Mouse (Mus musculus): Measurements from ENCODE around the gene Cpm. TPM values are rescaled to one million over a fixed set of nuclear protein-coding genes. Genes with fewer than 3 reads are reported as not detected.
"Not testable (repeated sequence)": the region's sequence is repeated elsewhere in the genome, so short reads cannot be mapped to it uniquely, and the experiment has no call there.

Gene Cpm
- total and polyA plus RNA-seq, 3 experiments: 0.27 TPM; not detected in 2

- peaks cover 3% of the 10 kb centered on the region; the same call in 1 of the 2 replicates for H3K27me3 ChIP-seq (ENCODE audit: insufficient read depth, low read length)
- no peak for ATAC-seq (ENCODE audit: extremely low read depth, insufficient number of reproducible peaks, low FRiP score, poor library complexity, severe bottlenecking)
- no peaks in the 10 kb centered on the region for H3K4me1 ChIP-seq (ENCODE audit: insufficient read depth, low read depth, low read length)
- DNase-seq (ENCODE audit: low spot score): no peak
- TF ChIP-seq CTCF (IDR thresholded peaks at IDR 0.05; ENCODE audit: low read depth, low read length): no peak
- TF ChIP-seq POLR2AphosphoS5 (IDR thresholded peaks at IDR 0.05; ENCODE audit: insufficient replicate concordance, low read depth, low read length): no peak
- no peak for TF ChIP-seq GATA1 (IDR thresholded peaks at IDR 0.05; ENCODE audit: borderline replicate concordance, low read length)
- no peak for TF ChIP-seq TAL1 (conservative IDR thresholded peaks at IDR 0.05; ENCODE audit: low read depth, low read length)
- no peak for TF ChIP-seq GATA2 (IDR thresholded peaks at IDR 0.05; ENCODE audit: borderline replicate concordance, low read depth, low read length)
- no peaks in the 10 kb centered on the region for H3K9me3 ChIP-seq (replicated peaks)
- H3K36me3 ChIP-seq (replicated peaks): no peaks in the 10 kb centered on the region
- no peak overlapping the region for H3K4me3 ChIP-seq (ENCODE audit: low read depth, low read length)
Observed at GRCm38 (mm10) chr10:117593857-117594256, 35.4 kb upstream of the Cpm start.

- ATAC-seq (ENCODE audit: extremely low read depth, insufficient number of reproducible peaks, low FRiP score, poor library complexity, severe bottlenecking) (no peak), DNase-seq (ENCODE audit: low spot score) (no peak)
- TF ChIP-seq GATA1 (IDR thresholded peaks at IDR 0.05; ENCODE audit: borderline replicate concordance, low read length) (no peak), TAL1 (conservative IDR thresholded peaks at IDR 0.05; ENCODE audit: low read depth, low read length) (no peak), POLR2AphosphoS5 (IDR thresholded peaks at IDR 0.05; ENCODE audit: insufficient replicate concordance, low read depth, low read length) (no peak), GATA2 (IDR thresholded peaks at IDR 0.05; ENCODE audit: borderline replicate concordance, low read depth, low read length) (no peak), CTCF (IDR thresholded peaks at IDR 0.05; ENCODE audit: low read depth, low read length) (no peak)
- Histone ChIP-seq H3K4me1 (ENCODE audit: insufficient read depth, low read depth, low read length) (no peaks in the 10 kb centered on the region), H3K4me3 (ENCODE audit: low read depth, low read length) (no peak overlapping the region), H3K36me3 (replicated peaks) (no peaks in the 10 kb centered on the region), H3K9me3 (replicated peaks) (no peaks in the 10 kb centered on the region), H3K27me3 (ENCODE audit: insufficient read depth, low read length) (peaks cover 3% of the 10 kb centered on the region; the same call in 1 of the 2 replicates)
Observed at GRCm38 (mm10) chr10:117594291-117594850, 34.9 kb upstream of the Cpm start.

GRCm38 (mm10) chr10:117594913-117595312, 34.4 kb upstream of the Cpm start:
- Histone ChIP-seq H3K9me3 (replicated peaks) (no peaks in the 10 kb centered on the region), H3K4me3 (ENCODE audit: low read depth, low read length) (no peak overlapping the region), H3K27me3 (ENCODE audit: insufficient read depth, low read length) (peaks cover 3% of the 10 kb centered on the region; the same call in 1 of the 2 replicates), H3K4me1 (ENCODE audit: insufficient read depth, low read depth, low read length) (no peaks in the 10 kb centered on the region), H3K36me3 (replicated peaks) (no peaks in the 10 kb centered on the region)
- ATAC-seq (ENCODE audit: extremely low read depth, insufficient number of reproducible peaks, low FRiP score, poor library complexity, severe bottlenecking): no peak
- TF ChIP-seq TAL1 (conservative IDR thresholded peaks at IDR 0.05; ENCODE audit: low read depth, low read length) (no peak), POLR2AphosphoS5 (IDR thresholded peaks at IDR 0.05; ENCODE audit: insufficient replicate concordance, low read depth, low read length) (no peak), CTCF (IDR thresholded peaks at IDR 0.05; ENCODE audit: low read depth, low read length) (no peak), GATA1 (IDR thresholded peaks at IDR 0.05; ENCODE audit: borderline replicate concordance, low read length) (no peak), GATA2 (IDR thresholded peaks at IDR 0.05; ENCODE audit: borderline replicate concordance, low read depth, low read length) (no peak)
- no peak for DNase-seq (ENCODE audit: low spot score)

- TF ChIP-seq GATA1 (IDR thresholded peaks at IDR 0.05; ENCODE audit: borderline replicate concordance, low read length): no peak
- no peak for TF ChIP-seq POLR2AphosphoS5 (IDR thresholded peaks at IDR 0.05; ENCODE audit: insufficient replicate concordance, low read depth, low read length)
- no peak for TF ChIP-seq CTCF (IDR thresholded peaks at IDR 0.05; ENCODE audit: low read depth, low read length)
- TF ChIP-seq GATA2 (IDR thresholded peaks at IDR 0.05; ENCODE audit: borderline replicate concordance, low read depth, low read length): no peak
- TF ChIP-seq TAL1 (conservative IDR thresholded peaks at IDR 0.05; ENCODE audit: low read depth, low read length): no peak
- Histone ChIP-seq H3K4me1 (ENCODE audit: insufficient read depth, low read depth, low read length) (no peaks in the 10 kb centered on the region), H3K9me3 (replicated peaks) (no peaks in the 10 kb centered on the region), H3K36me3 (replicated peaks) (no peaks in the 10 kb centered on the region), H3K4me3 (ENCODE audit: low read depth, low read length) (no peak overlapping the region), H3K27me3 (ENCODE audit: insufficient read depth, low read length) (peaks cover 3% of the 10 kb centered on the region; the same call in 1 of the 2 replicates)
- DNase-seq (ENCODE audit: low spot score) (no peak), ATAC-seq (ENCODE audit: extremely low read depth, insufficient number of reproducible peaks, low FRiP score, poor library complexity, severe bottlenecking) (no peak)
Observed at GRCm38 (mm10) chr10:117595442-117596164, 33.7 kb upstream of the Cpm start.

GRCm38 (mm10) chr10:117596165-117596735, 33.0 kb upstream of the Cpm start:
- no peak for DNase-seq (ENCODE audit: low spot score)
- Histone ChIP-seq H3K4me1 (ENCODE audit: insufficient read depth, low read depth, low read length) (no peaks in the 10 kb centered on the region), H3K9me3 (replicated peaks) (no peaks in the 10 kb centered on the region), H3K4me3 (ENCODE audit: low read depth, low read length) (no peak overlapping the region), H3K27me3 (ENCODE audit: insufficient read depth, low read length) (peaks cover 3% of the 10 kb centered on the region; the same call in 1 of the 2 replicates), H3K36me3 (replicated peaks) (no peaks in the 10 kb centered on the region)
- no peak for ATAC-seq (ENCODE audit: extremely low read depth, insufficient number of reproducible peaks, low FRiP score, poor library complexity, severe bottlenecking)
- TF ChIP-seq TAL1 (conservative IDR thresholded peaks at IDR 0.05; ENCODE audit: low read depth, low read length): no peak
- no peak for TF ChIP-seq POLR2AphosphoS5 (IDR thresholded peaks at IDR 0.05; ENCODE audit: insufficient replicate concordance, low read depth, low read length)

- Histone ChIP-seq H3K4me1 (ENCODE audit: insufficient read depth, low read depth, low read length) (no peaks in the 10 kb centered on the region), H3K27me3 (ENCODE audit: insufficient read depth, low read length) (peaks cover 3% of the 10 kb centered on the region; the same call in 1 of the 2 replicates), H3K9me3 (replicated peaks) (no peaks in the 10 kb centered on the region), H3K4me3 (ENCODE audit: low read depth, low read length) (no peak overlapping the region), H3K36me3 (replicated peaks) (no peaks in the 10 kb centered on the region)
- no peak for TF ChIP-seq GATA2 (IDR thresholded peaks at IDR 0.05; ENCODE audit: borderline replicate concordance, low read depth, low read length)
- ATAC-seq (ENCODE audit: extremely low read depth, insufficient number of reproducible peaks, low FRiP score, poor library complexity, severe bottlenecking) (no peak), DNase-seq (ENCODE audit: low spot score) (no peak)
Observed at GRCm38 (mm10) chr10:117596771-117597324, 32.5 kb upstream of the Cpm start.

GRCm38 (mm10) chr10:117597371-117598265, 31.7 kb upstream of the Cpm start:
- H3K9me3 ChIP-seq (replicated peaks); H3K36me3 ChIP-seq (replicated peaks); H3K27me3 ChIP-seq (ENCODE audit: insufficient read depth, low read length); ATAC-seq (ENCODE audit: extremely low read depth, insufficient number of reproducible peaks, low FRiP score, poor library complexity, severe bottlenecking); DNase-seq (ENCODE audit: low spot score); H3K4me3 ChIP-seq (ENCODE audit: low read depth, low read length); H3K4me1 ChIP-seq (ENCODE audit: insufficient read depth, low read depth, low read length): not testable (repeated sequence)
